ENCODE assay signal across 11 mouse cellular contexts in the genomic region with DNA sequence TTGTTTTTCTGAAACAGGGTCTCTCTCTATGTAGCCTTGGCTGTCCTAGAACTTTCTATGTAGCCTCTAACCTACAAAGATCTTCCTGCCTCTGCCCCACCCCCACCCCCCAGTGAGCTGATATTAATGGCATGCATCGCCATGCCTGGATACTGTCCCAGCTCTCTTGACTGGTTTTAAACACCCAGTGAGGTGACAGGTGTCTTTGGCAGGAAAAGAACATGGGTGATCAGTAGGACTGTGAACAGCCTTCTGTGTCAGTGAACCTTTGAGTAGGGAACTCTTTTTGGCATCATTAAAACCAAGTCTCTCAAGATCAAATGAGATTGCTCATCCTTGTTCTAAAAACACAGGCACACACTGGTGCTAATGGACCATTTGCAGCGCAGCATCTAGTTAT.
A peak's percentile ranks its signal among the peaks of the same experiment; 100 is the strongest.
DNase-seq lines count a peak whose midpoint lies in the region.
"Had no signal": no experiment of that assay in that cellular context is flagged by ENCODE, and none has a peak within 500 bp of the region (broad histone marks: within the 10 kb centered on the region; RNA-seq: fewer than 3 reads in every experiment).

No protein-coding gene starts in this region.

- DNase-seq in cerebellum, adult 11-12 months: peak; percentile 36
- DNase-seq in cerebellum, adult 11 months: no peak
- peak; percentile 52 for DNase-seq in cerebellum, adult 9-10 months
- DNase-seq in cerebellum, postnatal 36 days: no peak
- DNase-seq in brain, adult 2 months (ENCODE audit: low read depth, low spot score): peak; percentile 53
- DNase-seq: adrenal gland, adult 8-10 months; adrenal gland, postnatal 14 days; adrenal gland, postnatal 36 days; B cell, adult 2 months; cerebellum, adult 8-10 months; embryo, embryonic 11 days had no signal

Comparison
In these comparisons a context has a peak if more than half of its experiments do, and no peak if none do; other contexts are left out.
1. DNase-seq: peak in cerebellum, adult 11-12 months (single experiment), cerebellum, adult 9-10 months (single experiment) and brain, adult 2 months (single experiment); none in cerebellum, adult 11 months (single experiment) and cerebellum, postnatal 36 days (0 of 2).